Mouse (Mus musculus) gastrocnemius, postnatal 36 days (tissue): ENCODE measurements around the gene Setd6. TPM values are rescaled to one million over a fixed set of nuclear protein-coding genes. Genes with fewer than 3 reads are reported as not detected.
A peak's percentile ranks its signal among the peaks of the same experiment; 100 is the strongest.

ENCODE experiments used
- DNase-seq, 2 experiments: peaks; one replicate each; pipeline ENCODE4 v3.0.0; 2022
- intact Hi-C: fragments of 180-260 bp; cut with DNase I; formaldehyde crosslinking; loops from one replicate; pipeline ENCODE4 v1.15.1; 2025
- long read RNA-seq, 2 experiments: library from polyadenylated mRNA; stranded (forward); transcript quantifications; one replicate each; pipeline ENCODE4 v2.0.0; 2021
- total RNA-seq, 2 experiments: library from RNA; stranded (reverse); gene quantifications; 2 replicates each; pipeline ENCODE4 v1.2.3; 2021

The Setd6 gene
- total RNA-seq, result 10 to 100 TPM in 1 of 2 experiments, 1 to 10 TPM in 1; 9.6 to 13.3 TPM
- long read RNA-seq, experiment 1, transcript Setd6-201 (7 exons, 1,707 nt), result major isoform, 9 of 11 reads
- long read RNA-seq, experiment 1, partial matches to known transcripts, result 0 of 11 reads
- long read RNA-seq, experiment 1, other reads (novel, unspliced or antisense), result 2 of 11 reads
- long read RNA-seq, experiment 2, transcript Setd6-201 (7 exons, 1,707 nt), result major isoform, 11 of 16 reads
- long read RNA-seq, experiment 2, partial matches to known transcripts, result 0 of 16 reads
- long read RNA-seq, experiment 2, other reads (novel, unspliced or antisense), result 5 of 16 reads

GRCm38 (mm10) chr8:95715676-95716531, at the start of gene Setd6:
TSS of gene Setd6 (plus strand) at chr8:95715881.
- DNase-seq, result peak; percentile 70 to 75
- intact Hi-C loops, result no loop called here

DNA sequence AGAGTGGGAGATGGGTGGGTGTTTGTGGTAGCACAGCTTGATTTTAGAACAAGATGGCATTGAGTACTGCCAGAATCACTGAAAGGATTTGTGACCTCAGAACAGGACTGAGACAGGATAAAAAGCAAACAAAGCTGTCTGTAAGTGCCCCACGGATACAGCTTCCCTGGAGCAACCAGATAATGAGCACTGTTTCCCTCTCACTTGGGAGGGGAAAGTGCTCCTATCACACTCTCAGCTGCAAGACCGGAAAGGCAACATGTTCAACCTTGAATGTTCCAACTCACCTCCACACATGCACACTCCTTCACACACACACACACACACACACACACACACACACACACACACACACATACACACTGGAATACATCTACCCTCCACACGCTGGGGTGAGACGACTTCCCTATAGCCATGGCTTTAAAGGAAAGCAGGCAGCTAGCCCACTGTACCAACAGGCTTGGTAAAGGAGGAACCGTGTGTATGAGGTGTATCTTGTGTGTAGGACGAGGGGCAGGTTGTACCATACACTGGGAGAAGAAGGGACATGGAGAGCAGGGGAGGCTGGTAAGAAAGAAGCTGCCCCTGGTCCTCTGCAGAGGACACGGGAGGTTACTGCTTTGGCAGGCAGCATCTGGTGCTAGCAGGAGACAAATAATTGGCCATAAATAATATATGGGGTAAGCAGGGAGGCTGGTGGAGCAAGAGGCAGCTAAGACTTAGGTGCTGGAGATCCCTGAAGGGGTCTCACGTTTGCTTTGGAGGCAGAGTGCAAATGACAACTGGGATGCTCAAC, 47.3 kb upstream of the Setd6 start:
- DNase-seq, result no peak
- intact Hi-C loops, result no loop called here

GRCm38 (mm10) chr8:95669967-95670366, 45.7 kb upstream of the Setd6 start:
- DNase-seq, result no peak
- intact Hi-C loops, result no loop called here

GRCm38 (mm10) chr8:95671861-95672260, 43.8 kb upstream of the Setd6 start:
- DNase-seq, result no peak
- intact Hi-C loops, result no loop called here

GRCm38 (mm10) chr8:95672811-95673210, 42.9 kb upstream of the Setd6 start:
- DNase-seq, result no peak
- intact Hi-C loops, result no loop called here

GRCm38 (mm10) chr8:95676631-95677030, 39.0 kb upstream of the Setd6 start, which contains the start of gene Ndrg4:
TSS of gene Ndrg4 (plus strand) at chr8:95676980.
- intact Hi-C loops, result no loop called here
- DNase-seq, result no peak

GRCm38 (mm10) chr8:95677591-95678023, 38.1 kb upstream of the Setd6 start:
- intact Hi-C loops, result no loop called here
- no peak for DNase-seq

DNA sequence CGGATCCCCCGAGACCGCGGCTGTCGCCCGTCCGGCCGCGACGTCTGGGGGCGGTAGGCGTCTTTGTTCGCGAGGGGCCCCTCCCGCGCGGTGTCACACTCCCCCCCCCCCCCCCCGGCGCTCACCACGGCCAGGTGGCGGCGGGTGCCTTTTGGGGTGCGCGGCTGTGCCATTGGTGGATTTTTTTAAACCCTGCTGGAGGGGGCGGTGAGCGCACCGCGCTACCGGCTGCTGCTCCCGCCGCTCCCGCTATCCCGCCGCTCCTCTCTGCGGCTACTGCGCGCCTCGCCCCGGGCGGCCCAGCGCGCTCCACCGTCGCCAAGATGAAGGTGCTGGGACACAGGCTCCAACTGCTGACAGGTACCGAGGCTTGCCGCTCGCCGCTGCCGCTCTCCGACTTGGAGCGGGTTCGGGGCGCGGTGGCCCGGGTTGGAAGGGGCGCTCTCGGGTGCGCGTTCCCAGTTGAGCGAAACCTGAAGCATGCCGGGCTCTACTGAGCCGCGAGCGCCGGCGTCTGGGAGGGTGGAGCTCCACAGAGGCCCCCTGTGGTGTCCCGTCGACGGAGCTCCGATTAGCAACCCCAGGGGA, 37.6 kb upstream of the Setd6 start:
- DNase-seq, result no peak
- intact Hi-C loops, result no loop called here

- no peak for DNase-seq
- intact Hi-C loops, result no loop called here
Observed at GRCm38 (mm10) chr8:95688073-95688672, 27.5 kb upstream of the Setd6 start.

DNA sequence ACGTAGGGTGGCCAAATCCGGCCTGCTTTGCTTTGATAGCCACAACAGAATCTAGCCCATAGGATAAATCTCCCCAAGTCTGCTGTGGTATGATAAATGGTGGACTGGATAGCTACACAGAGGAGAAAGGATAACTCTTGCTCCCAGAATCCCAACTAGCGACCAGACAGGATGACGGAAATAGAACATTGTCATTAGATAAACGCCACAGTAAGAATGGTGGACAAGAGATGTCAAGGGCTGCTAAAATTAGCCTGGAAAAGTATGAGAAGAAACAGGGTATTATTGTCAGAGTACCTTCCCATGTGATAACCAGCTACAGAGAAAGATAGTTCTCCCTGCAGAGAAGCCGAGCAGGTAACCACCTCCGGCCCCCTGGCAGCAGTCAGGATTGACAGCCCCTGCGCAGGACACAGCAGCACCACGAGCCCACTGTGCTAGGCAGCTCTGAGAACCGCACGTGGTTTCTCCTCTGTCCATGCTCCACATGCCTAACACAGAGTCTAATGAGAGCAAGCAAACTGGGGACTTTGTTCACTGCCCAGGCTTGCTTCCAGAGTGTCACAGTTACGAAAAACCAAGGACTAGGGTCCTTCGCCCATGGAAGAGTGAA, 24.6 kb upstream of the Setd6 start:
- no peak for DNase-seq
- intact Hi-C loops, result no loop called here

- DNase-seq, result no peak
- intact Hi-C loops, result loop anchor here (5.0 kb wide), 1 partner anchor 347 kb away; no protein-coding TSS in a partner anchor
Observed at GRCm38 (mm10) chr8:95694631-95695030, 21.1 kb upstream of the Setd6 start.

GRCm38 (mm10) chr8:95696661-95697060, 19.0 kb upstream of the Setd6 start:
- no peak for DNase-seq
- intact Hi-C loops, result loop anchor here (2.0 to 5.0 kb wide), 2 partner anchors 92 to 349 kb away; no protein-coding TSS in a partner anchor

DNA sequence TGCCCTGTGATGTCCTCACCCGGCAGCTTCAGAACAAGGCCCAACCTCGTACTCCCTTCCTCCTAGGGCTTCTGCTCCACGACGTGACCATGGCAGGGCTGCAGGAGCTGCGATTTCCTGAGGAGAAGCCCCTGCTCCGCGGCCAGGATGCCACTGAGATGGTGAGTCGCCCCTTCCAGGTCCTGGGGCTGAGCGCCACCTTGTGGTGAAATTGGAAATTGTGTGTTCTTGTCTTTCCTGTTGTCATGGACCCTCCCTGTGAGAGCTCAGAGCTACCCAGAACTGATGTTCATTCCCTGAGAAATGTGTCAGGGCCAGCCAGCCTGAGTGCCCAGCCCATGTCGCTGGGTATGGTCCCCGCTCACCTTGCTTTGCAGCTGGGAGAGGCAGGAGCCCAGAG, 18.6 kb upstream of the Setd6 start:
- intact Hi-C loops, result loop anchor here (2.0 to 5.0 kb wide), 2 partner anchors 92 to 350 kb away; no protein-coding TSS in a partner anchor
- peak; percentile 63 to 69 for DNase-seq

DNA sequence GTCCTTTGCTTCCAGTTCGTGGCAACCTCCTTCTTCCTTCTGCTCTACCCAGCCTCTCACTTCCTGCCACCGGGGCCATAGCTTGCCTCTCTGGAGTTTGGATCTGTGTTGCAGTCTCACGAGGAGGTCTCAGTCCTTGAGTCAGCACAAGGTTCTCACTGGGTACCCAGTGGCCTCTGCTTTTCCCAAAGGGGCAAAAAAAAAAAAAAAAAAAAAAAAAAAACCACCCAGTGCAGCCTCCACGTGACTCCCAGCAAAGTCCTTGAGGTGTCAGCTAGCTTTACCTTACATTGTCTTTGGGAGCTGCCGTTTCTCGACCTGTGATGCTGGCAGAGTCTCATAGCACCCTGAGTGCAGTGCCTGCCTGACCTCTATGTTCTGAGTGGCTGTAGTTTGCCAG, 17.5 kb upstream of the Setd6 start:
- no peak for DNase-seq
- intact Hi-C loops, result loop anchor here (5.0 kb wide), 1 partner anchor 351 kb away; no protein-coding TSS in a partner anchor

- peak in 1 of 2 experiments; percentile 3 for DNase-seq
- intact Hi-C loops, result no loop called here
Observed at GRCm38 (mm10) chr8:95700282-95700681, 15.4 kb upstream of the Setd6 start.

GRCm38 (mm10) chr8:95701809-95702208, 13.9 kb upstream of the Setd6 start:
- peak in 1 of 2 experiments; percentile 3 for DNase-seq
- intact Hi-C loops, result no loop called here

- intact Hi-C loops, result no loop called here
- peak; percentile 63 to 75 for DNase-seq
Observed at GRCm38 (mm10) chr8:95702480-95703446, 12.9 kb upstream of the Setd6 start.
